Mouse (Mus musculus) gastrocnemius, adult 18-20 months (tissue): ENCODE data around the gene Prrx2. TPM values are rescaled to one million over a fixed set of nuclear protein-coding genes. Genes with fewer than 3 reads are reported as not detected.

Experiments
- total RNA-seq, 2 experiments: library from RNA; stranded (reverse); gene quantifications; 2 replicates each; pipeline ENCODE4 v1.2.3; 2021

The Prrx2 gene
- total RNA-seq, 2 experiments from 2014 or later = 1.9 TPM

Other genes starting within 250 kb of the Prrx2 start
- gene Cstad, start 239.9 kb upstream of the Prrx2 start, total RNA-seq = 1 to 10 TPM; 1.1 TPM
- gene 1700001O22Rik, start 31.3 kb upstream of the Prrx2 start, total RNA-seq = 1 to 10 TPM; 2.4 to 8.2 TPM
- 10 to 100 TPM; 10.6 to 11.3 TPM for gene Ntmt1, start 27.1 kb upstream of the Prrx2 start, total RNA-seq
- 1 to 10 TPM; 7.2 to 9.7 TPM for gene Asb6, start 4.6 kb upstream of the Prrx2 start, total RNA-seq
- 1 to 10 TPM; 2.9 to 4.0 TPM for gene Ptges, start 94.9 kb downstream of the Prrx2 start, total RNA-seq
- gene Tor1b, start 118.0 kb downstream of the Prrx2 start, total RNA-seq = 10 to 100 TPM; 21.7 to 24.6 TPM
- 1 to 10 TPM; 6.4 to 7.1 TPM for gene Tor1a, start 133.0 kb downstream of the Prrx2 start, total RNA-seq
- 10 to 100 TPM; 27.0 to 31.3 TPM for gene BC005624, start 147.2 kb downstream of the Prrx2 start, total RNA-seq
- 10 to 100 TPM; 12.0 to 12.1 TPM for gene Usp20, start 147.3 kb downstream of the Prrx2 start, total RNA-seq